ENCODE assay signal across 8 mouse cellular contexts in genomic region chr16:96353996-96354395, GRCm38 (mm10).
A peak's percentile ranks its signal among the peaks of the same experiment; 100 is the strongest.
DNase-seq lines count a peak whose midpoint lies in the region; ATAC-seq and TF ChIP-seq lines count a peak whose summit lies in the region.

No protein-coding gene starts in this region.

- TF ChIP-seq CTCF in intestine, postnatal 0 days (IDR thresholded peaks at IDR 0.05; ENCODE audit: low read depth) = no peak

- TF ChIP-seq POLR2A in myocyte (IDR thresholded peaks at IDR 0.05; ENCODE audit: insufficient read length, low read depth) = no peak

- no peaks in the 10 kb centered on the region for H3K4me1 ChIP-seq in intestine, embryonic 15.5 days (replicated peaks)
- H3K4me1 ChIP-seq in intestine, postnatal 0 days (replicated peaks; ENCODE audit: control insufficient read depth, insufficient read depth, low read length) = no peaks in the 10 kb centered on the region
- H3K4me1 ChIP-seq in embryonic facial prominence, embryonic 11.5 days (ENCODE audit: control insufficient read depth, insufficient read depth, low read length) = no peaks in the 10 kb centered on the region
- H3K4me1 ChIP-seq in kidney, embryonic 14.5 days (ENCODE audit: control insufficient read depth, insufficient read depth, low read length) = no peaks in the 10 kb centered on the region

- 0 out of 2 replicates have a peak overlapping the region, but pooled peaks have one; percentile 0 for H3K4me2 ChIP-seq in intestine, embryonic 15.5 days (replicated peaks)
- no peak overlapping the region for H3K4me2 ChIP-seq in intestine, postnatal 0 days (replicated peaks; ENCODE audit: low read depth)
- H3K4me2 ChIP-seq in embryonic facial prominence, embryonic 11.5 days (ENCODE audit: low read depth, low read length) = no peak overlapping the region
- H3K4me2 ChIP-seq in kidney, embryonic 14.5 days (replicated peaks; ENCODE audit: low read depth, low read length) = no peak overlapping the region
- H3K4me2 ChIP-seq in myocyte (ENCODE audit: low read depth) = peak overlapping the region; percentile 38

- H3K27me3 ChIP-seq in intestine, embryonic 15.5 days (replicated peaks) = no peaks in the 10 kb centered on the region
- no peaks in the 10 kb centered on the region for H3K27me3 ChIP-seq in intestine, postnatal 0 days (replicated peaks; ENCODE audit: control insufficient read depth, insufficient read depth, low read length)
- no peaks in the 10 kb centered on the region for H3K27me3 ChIP-seq in embryonic facial prominence, embryonic 11.5 days (ENCODE audit: control insufficient read depth, insufficient read depth, low read length)
- no peaks in the 10 kb centered on the region; the same call in 1 of the 2 replicates for H3K27me3 ChIP-seq in kidney, embryonic 14.5 days (ENCODE audit: control insufficient read depth, insufficient read depth, low read length)
- no peaks in the 10 kb centered on the region for H3K27me3 ChIP-seq in myocyte (ENCODE audit: control insufficient read depth, insufficient read depth, insufficient read length)

- peak; percentile 23 for DNase-seq in embryonic facial prominence, embryonic 11.5 days (ENCODE audit: low spot score)
- DNase-seq in left cerebral cortex, postnatal 10 days (ENCODE audit: extremely low spot score in 1 of 2, low spot score in 2 of 2) = no peak
- DNase-seq in cerebellum, adult 9-10 months = no peak
- DNase-seq in heart, postnatal 10 days = no peak

- H3K27ac ChIP-seq in intestine, embryonic 15.5 days = no peak overlapping the region
- no peak overlapping the region for H3K27ac ChIP-seq in intestine, postnatal 0 days (ENCODE audit: low read depth, low read length)
- no peak overlapping the region for H3K27ac ChIP-seq in embryonic facial prominence, embryonic 11.5 days (replicated peaks; ENCODE audit: low read depth, low read length)
- H3K27ac ChIP-seq in kidney, embryonic 14.5 days (ENCODE audit: low read depth, low read length) = no peak overlapping the region

- intact Hi-C loops in left cerebral cortex, postnatal 10 days (cut with DNase I) = no loop called here
- intact Hi-C loops in heart, postnatal 10 days (cut with DNase I) = no loop called here

- 38% methylated on average over 6 of the region's 6 CpGs for WGBS in intestine, embryonic 15.5 days
- WGBS in intestine, postnatal 0 days = 39% methylated on average over 6 of the region's 6 CpGs
- WGBS in embryonic facial prominence, embryonic 11.5 days = 36% methylated on average over 6 of the region's 6 CpGs
- WGBS in kidney, embryonic 14.5 days = 26% methylated on average over 6 of the region's 6 CpGs

- no peak overlapping the region for H3K9ac ChIP-seq in intestine, embryonic 15.5 days
- no peak overlapping the region for H3K9ac ChIP-seq in intestine, postnatal 0 days (ENCODE audit: low read depth, low read length)
- H3K9ac ChIP-seq in embryonic facial prominence, embryonic 11.5 days (replicated peaks; ENCODE audit: low read length) = no peak overlapping the region
- H3K9ac ChIP-seq in kidney, embryonic 14.5 days (ENCODE audit: low read depth, low read length) = no peak overlapping the region

- H3K79me2 ChIP-seq in myocyte (ENCODE audit: control insufficient read depth, insufficient read depth) = no peaks in the 10 kb centered on the region

- peak; percentile 66 for ATAC-seq in intestine, embryonic 15.5 days
- ATAC-seq in intestine, postnatal 0 days = no peak; the same call in 1 of the 2 replicates
- peak; percentile 80; the same call in 1 of the 2 replicates for ATAC-seq in embryonic facial prominence, embryonic 11.5 days (replicated peaks; ENCODE audit: insufficient number of reproducible peaks, low FRiP score, low TSS enrichment, low read depth)
- ATAC-seq in kidney, embryonic 14.5 days (ENCODE audit: low FRiP score, low TSS enrichment) = peak; percentile 85

- no peak overlapping the region for H3ac ChIP-seq in myocyte (ENCODE audit: control insufficient read depth, insufficient read length)

- H3K9me3 ChIP-seq in intestine, embryonic 15.5 days = no peaks in the 10 kb centered on the region
- no peaks in the 10 kb centered on the region for H3K9me3 ChIP-seq in intestine, postnatal 0 days (ENCODE audit: control insufficient read depth)
- no peaks in the 10 kb centered on the region for H3K9me3 ChIP-seq in embryonic facial prominence, embryonic 11.5 days (replicated peaks; ENCODE audit: control insufficient read depth, low read length)
- no peaks in the 10 kb centered on the region for H3K9me3 ChIP-seq in kidney, embryonic 14.5 days (ENCODE audit: control insufficient read depth, low read length)

- no peaks in the 10 kb centered on the region for H3K36me3 ChIP-seq in intestine, embryonic 15.5 days
- H3K36me3 ChIP-seq in intestine, postnatal 0 days (ENCODE audit: control insufficient read depth, insufficient read depth) = no peaks in the 10 kb centered on the region
- H3K36me3 ChIP-seq in embryonic facial prominence, embryonic 11.5 days (replicated peaks; ENCODE audit: control insufficient read depth, insufficient read depth, low read depth, low read length) = no peaks in the 10 kb centered on the region
- no peaks in the 10 kb centered on the region for H3K36me3 ChIP-seq in kidney, embryonic 14.5 days (ENCODE audit: control insufficient read depth, insufficient read depth, low read length)
- H3K36me3 ChIP-seq in myocyte (ENCODE audit: control insufficient read depth, insufficient read depth) = no peaks in the 10 kb centered on the region

- H3K4me3 ChIP-seq in intestine, embryonic 15.5 days (replicated peaks) = no peak overlapping the region
- H3K4me3 ChIP-seq in intestine, postnatal 0 days (ENCODE audit: low read depth, low read length) = no peak overlapping the region
- no peak overlapping the region for H3K4me3 ChIP-seq in embryonic facial prominence, embryonic 11.5 days (ENCODE audit: low read depth, low read length)
- no peak overlapping the region for H3K4me3 ChIP-seq in kidney, embryonic 14.5 days (ENCODE audit: low read length)
- no peak overlapping the region for H3K4me3 ChIP-seq in myocyte

TF ChIP-seq in myocyte, 11 proteins besides CTCF, POLR2A, EP300 and RAD21:
- TF ChIP-seq TCF12 (IDR thresholded peaks at IDR 0.05; ENCODE audit: insufficient read depth, poor library complexity, severe bottlenecking) (no peak), SRF (IDR thresholded peaks at IDR 0.05; ENCODE audit: control insufficient read depth, insufficient read length, low read depth) (no peak), USF1 (IDR thresholded peaks at IDR 0.05; ENCODE audit: low read depth) (no peak), CEBPB (IDR thresholded peaks at IDR 0.05; ENCODE audit: insufficient read depth, poor library complexity, severe bottlenecking) (no peak), REST (IDR thresholded peaks at IDR 0.05; ENCODE audit: insufficient read depth, insufficient read length) (no peak), MYOG (IDR thresholded peaks at IDR 0.05; ENCODE audit: control insufficient read depth in 1 of 3, insufficient read depth in 1 of 3, insufficient read length in 2 of 3, low read depth in 2 of 3) (no peak), MAX (IDR thresholded peaks at IDR 0.05; ENCODE audit: low read depth) (no peak), MYOD1 (IDR thresholded peaks at IDR 0.05; ENCODE audit: control insufficient read depth in 1 of 3, insufficient read length in 2 of 3, low read depth in 2 of 3) (no peak), TCF3 (IDR thresholded peaks at IDR 0.05; ENCODE audit: insufficient read length, low read depth) (no peak), POLR2AphosphoS2 (IDR thresholded peaks at IDR 0.05; ENCODE audit: insufficient read length, low read depth) (no peak), E2F4 (IDR thresholded peaks at IDR 0.05; ENCODE audit: insufficient read depth) (no peak)

Comparison
In these comparisons a context has a peak if more than half of its experiments do, and no peak if none do; other contexts are left out.
1. H3K4me2 ChIP-seq: peak in intestine, embryonic 15.5 days (single experiment) and myocyte (single experiment); none in intestine, postnatal 0 days (single experiment), embryonic facial prominence, embryonic 11.5 days (single experiment) and kidney, embryonic 14.5 days (single experiment).